Mouse (Mus musculus): ENCODE results near the gene Bsdc1.

- no peak for TF ChIP-seq CTCF (conservative IDR thresholded peaks at IDR 0.05; ENCODE audit: low read length)
- no peak for TF ChIP-seq NANOG (IDR thresholded peaks at IDR 0.05; ENCODE audit: borderline replicate concordance, low read length)
- TF ChIP-seq POU5F1 (IDR thresholded peaks at IDR 0.05; ENCODE audit: borderline replicate concordance, low read length) = no peak
Measured at GRCm38 (mm10) chr4:129456126-129456525, 5.3 kb upstream of the Bsdc1 start.
